Mouse (Mus musculus): ENCODE measurements at regions not wholly inside any gene's neighbourhood (a gene's known extent, or its start where the extent isn't known, plus 50 kb on each side); places are given as distances from the start of the nearest gene placed in this dataset.
A peak's percentile ranks its signal among the peaks of the same experiment; 100 is the strongest.
"Not testable (repeated sequence)": the region's sequence is repeated elsewhere in the genome, so short reads cannot be mapped to it uniquely, and the experiment has no call there.

GRCm38 (mm10) chr12:93812963-93813733 lies 1878.9 kb upstream of the Flrt2 start:
- H3K9me3 ChIP-seq = no peaks in the 10 kb centered on the region
- H3K27me3 ChIP-seq (ENCODE audit: insufficient read depth, poor library complexity, severe bottlenecking) = no peaks in the 10 kb centered on the region
- no peaks in the 10 kb centered on the region for H3K36me3 ChIP-seq
- H3K4me1 ChIP-seq = no peaks in the 10 kb centered on the region
- DNase-seq (ENCODE audit: low spot score) = no peak
- H3K27ac ChIP-seq = no peak overlapping the region
- no peak overlapping the region for H3K4me3 ChIP-seq

GRCm38 (mm10) chr12:93850944-93851520 lies 1841.0 kb upstream of the Flrt2 start:
- DNase-seq (ENCODE audit: low spot score) = no peak
- no peaks in the 10 kb centered on the region for H3K27me3 ChIP-seq (ENCODE audit: insufficient read depth, poor library complexity, severe bottlenecking)
- WGBS = 80% methylated on average over 1 of the region's 1 CpGs
- H3K27ac ChIP-seq = no peak overlapping the region
- H3K9me3 ChIP-seq = no peaks in the 10 kb centered on the region
- H3K4me1 ChIP-seq = no peaks in the 10 kb centered on the region
- H3K36me3 ChIP-seq = no peaks in the 10 kb centered on the region
- H3K4me3 ChIP-seq = no peak overlapping the region

GRCm38 (mm10) chr12:93851660-93852059 lies 1840.4 kb upstream of the Flrt2 start:
- Histone ChIP-seq H3K4me1 (no peaks in the 10 kb centered on the region), H3K4me3 (no peak overlapping the region), H3K36me3 (no peaks in the 10 kb centered on the region), H3K9me3 (no peaks in the 10 kb centered on the region), H3K27me3 (ENCODE audit: insufficient read depth, poor library complexity, severe bottlenecking) (no peaks in the 10 kb centered on the region), H3K27ac (no peak overlapping the region)
- no peak for DNase-seq (ENCODE audit: low spot score)
- 80% methylated on average over 1 of the region's 1 CpGs for WGBS

GRCm38 (mm10) chr12:93885946-93886345 lies 1806.1 kb upstream of the Flrt2 start:
- no peak overlapping the region for H3K27ac ChIP-seq
- DNase-seq (ENCODE audit: low spot score) = no peak
- H3K9me3 ChIP-seq = no peaks in the 10 kb centered on the region
- H3K4me1 ChIP-seq = no peaks in the 10 kb centered on the region
- no peaks in the 10 kb centered on the region for H3K36me3 ChIP-seq
- no peak overlapping the region for H3K4me3 ChIP-seq
- WGBS = 55% methylated on average over 2 of the region's 2 CpGs
- H3K27me3 ChIP-seq (ENCODE audit: insufficient read depth, poor library complexity, severe bottlenecking) = no peaks in the 10 kb centered on the region

- 66% methylated on average over 3 of the region's 3 CpGs for WGBS
- H3K27ac ChIP-seq = no peak overlapping the region
- no peaks in the 10 kb centered on the region for H3K4me1 ChIP-seq
- no peak for DNase-seq (ENCODE audit: low spot score)
- no peaks in the 10 kb centered on the region for H3K27me3 ChIP-seq (ENCODE audit: insufficient read depth, poor library complexity, severe bottlenecking)
- no peaks in the 10 kb centered on the region for H3K36me3 ChIP-seq
- no peaks in the 10 kb centered on the region for H3K9me3 ChIP-seq
- no peak overlapping the region for H3K4me3 ChIP-seq
Measured at GRCm38 (mm10) chr12:93890109-93890508, 1801.9 kb upstream of the Flrt2 start.

- not testable (repeated sequence) for H3K4me3 ChIP-seq; H3K9me3 ChIP-seq; H3K4me1 ChIP-seq; H3K27me3 ChIP-seq (ENCODE audit: insufficient read depth, poor library complexity, severe bottlenecking); H3K27ac ChIP-seq; H3K36me3 ChIP-seq; DNase-seq (ENCODE audit: low spot score)
- 81% methylated on average over 2 of the region's 27 CpGs for WGBS
Measured at GRCm38 (mm10) chr12:93928541-93929238, 1763.3 kb upstream of the Flrt2 start.

- 79% methylated on average over 5 of the region's 7 CpGs for WGBS
- not testable (repeated sequence) for H3K36me3 ChIP-seq; DNase-seq (ENCODE audit: low spot score); H3K4me1 ChIP-seq; H3K27me3 ChIP-seq (ENCODE audit: insufficient read depth, poor library complexity, severe bottlenecking); H3K9me3 ChIP-seq; H3K27ac ChIP-seq; H3K4me3 ChIP-seq
Measured at GRCm38 (mm10) chr12:93929239-93929563, 1762.8 kb upstream of the Flrt2 start.

- not testable (repeated sequence) for H3K9me3 ChIP-seq; H3K36me3 ChIP-seq; H3K4me3 ChIP-seq; H3K27ac ChIP-seq; H3K4me1 ChIP-seq; H3K27me3 ChIP-seq (ENCODE audit: insufficient read depth, poor library complexity, severe bottlenecking)
- WGBS = 91% methylated on average over 11 of the region's 11 CpGs
- DNase-seq (ENCODE audit: low spot score) = peak; percentile 58
Measured at GRCm38 (mm10) chr12:93930242-93930641, 1761.8 kb upstream of the Flrt2 start.

- Histone ChIP-seq H3K27ac (no peak overlapping the region), H3K27me3 (ENCODE audit: insufficient read depth, poor library complexity, severe bottlenecking) (no peaks in the 10 kb centered on the region), H3K4me1 (no peaks in the 10 kb centered on the region), H3K36me3 (no peaks in the 10 kb centered on the region), H3K4me3 (no peak overlapping the region), H3K9me3 (no peaks in the 10 kb centered on the region)
- no peak for DNase-seq (ENCODE audit: low spot score)
- 77% methylated on average over 1 of the region's 1 CpGs for WGBS
Measured at GRCm38 (mm10) chr12:93960869-93961268, 1731.2 kb upstream of the Flrt2 start.

GRCm38 (mm10) chr12:93981307-93981706 lies 1710.7 kb upstream of the Flrt2 start:
- no peaks in the 10 kb centered on the region for H3K36me3 ChIP-seq
- no peaks in the 10 kb centered on the region for H3K4me1 ChIP-seq
- no peaks in the 10 kb centered on the region for H3K9me3 ChIP-seq
- no peak overlapping the region for H3K4me3 ChIP-seq
- no peaks in the 10 kb centered on the region for H3K27me3 ChIP-seq (ENCODE audit: insufficient read depth, poor library complexity, severe bottlenecking)
- 67% methylated on average over 1 of the region's 1 CpGs for WGBS
- H3K27ac ChIP-seq = no peak overlapping the region
- no peak for DNase-seq (ENCODE audit: low spot score)

- Histone ChIP-seq H3K4me1 (no peaks in the 10 kb centered on the region), H3K27ac (no peak overlapping the region), H3K9me3 (no peaks in the 10 kb centered on the region), H3K27me3 (ENCODE audit: insufficient read depth, poor library complexity, severe bottlenecking) (no peaks in the 10 kb centered on the region), H3K36me3 (no peaks in the 10 kb centered on the region), H3K4me3 (no peak overlapping the region)
- DNase-seq (ENCODE audit: low spot score) = no peak
- 70% methylated on average over 1 of the region's 1 CpGs for WGBS
Measured at GRCm38 (mm10) chr12:93991531-93991930, 1700.5 kb upstream of the Flrt2 start.

- no peaks in the 10 kb centered on the region for H3K9me3 ChIP-seq
- H3K36me3 ChIP-seq = no peaks in the 10 kb centered on the region
- H3K27me3 ChIP-seq (ENCODE audit: insufficient read depth, poor library complexity, severe bottlenecking) = no peaks in the 10 kb centered on the region
- no peak overlapping the region for H3K4me3 ChIP-seq
- no peak for DNase-seq (ENCODE audit: low spot score)
- H3K27ac ChIP-seq = no peak overlapping the region
- WGBS = 85% methylated on average over 6 of the region's 6 CpGs
- no peaks in the 10 kb centered on the region for H3K4me1 ChIP-seq
Measured at GRCm38 (mm10) chr12:93993875-93994274, 1698.2 kb upstream of the Flrt2 start.

- no peak overlapping the region for H3K4me3 ChIP-seq
- H3K27me3 ChIP-seq (ENCODE audit: insufficient read depth, poor library complexity, severe bottlenecking) = no peaks in the 10 kb centered on the region
- no peak overlapping the region for H3K27ac ChIP-seq
- no peaks in the 10 kb centered on the region for H3K9me3 ChIP-seq
- DNase-seq (ENCODE audit: low spot score) = no peak
- H3K36me3 ChIP-seq = no peaks in the 10 kb centered on the region
- no peaks in the 10 kb centered on the region for H3K4me1 ChIP-seq
Measured at GRCm38 (mm10) chr12:94015946-94016345, 1676.1 kb upstream of the Flrt2 start.
